Mouse (Mus musculus) limb, embryonic 14.5 days (tissue): Measurements from ENCODE around the gene Gsg1l. TPM values are rescaled to one million over a fixed set of nuclear protein-coding genes. Genes with fewer than 3 reads are reported as not detected.
A peak's percentile ranks its signal among the peaks of the same experiment; 100 is the strongest.

Experiments
- ATAC-seq: fragments of 200-750 bp; cut with Nextera tagmentation; 2 replicates; pipeline ENCODE4 v1.8.0; 2017; ENCODE audit warnings: low read depth, moderate number of reproducible peaks, moderate TSS enrichment; ENCODE audit not compliant: low FRiP score
- DNase-seq: peaks from one replicate; pipeline ENCODE4 v3.0.0-alpha.2; 2015; ENCODE audit warnings: low spot score
- H3K27ac ChIP-seq: fragments of 300-500 bp; sonication (generic); replicated peaks from 2 replicates; pipeline ENCODE4 v1.5.1; 2014; ENCODE audit warnings: low read depth, mild to moderate bottlenecking, low read length, moderate library complexity, mixed read lengths
- H3K27me3 ChIP-seq: fragments of 300-500 bp; sonication (generic); 2 replicates; pipeline ENCODE4 v1.6.1; 2014; ENCODE audit warnings: low read length, mixed read lengths; ENCODE audit not compliant: control insufficient read depth, insufficient read depth
- H3K36me3 ChIP-seq: fragments of 300-500 bp; sonication (generic); 2 replicates; pipeline ENCODE4 v1.6.1; 2014; ENCODE audit warnings: mild to moderate bottlenecking, low read length, moderate library complexity, mixed read lengths; ENCODE audit not compliant: control insufficient read depth, insufficient read depth
- H3K4me1 ChIP-seq: fragments of 300-500 bp; sonication (generic); 2 replicates; pipeline ENCODE4 v1.6.1; 2014; ENCODE audit warnings: antibody characterized with exemption, low read length, mixed read lengths; ENCODE audit not compliant: control insufficient read depth, insufficient read depth
- H3K4me2 ChIP-seq: fragments of 300-500 bp; sonication (generic); replicated peaks from 2 replicates; pipeline ENCODE4 v1.6.1; 2014; ENCODE audit warnings: low read depth, mild to moderate bottlenecking, low read length, moderate library complexity; ENCODE audit not compliant: severe bottlenecking
- H3K4me3 ChIP-seq: fragments of 300-500 bp; sonication (generic); replicated peaks from 2 replicates; pipeline ENCODE4 v1.5.1; 2014; ENCODE audit warnings: low read length
- H3K9ac ChIP-seq: fragments of 300-500 bp; sonication (generic); 2 replicates; pipeline ENCODE4 v1.6.1; 2014; ENCODE audit warnings: mild to moderate bottlenecking, low read depth, low read length, moderate library complexity; ENCODE audit not compliant: severe bottlenecking
- H3K9me3 ChIP-seq: fragments of 300-500 bp; sonication (generic); 2 replicates; pipeline ENCODE4 v1.6.1; 2016; ENCODE audit warnings: low read length; ENCODE audit not compliant: control insufficient read depth
- POLR2A ChIP-seq: fragments of 200-500 bp; IDR thresholded peaks from 2 replicates; pipeline ENCODE4 v1.8.0; 2012; ENCODE audit warnings: inconsistent platforms, mild to moderate bottlenecking, moderate library complexity, borderline replicate concordance; ENCODE audit not compliant: insufficient read depth, insufficient read length; ENCODE audit errors: extremely low read depth
- WGBS: fragments of 180-500 bp; shearing (Covaris S2); extraction: QIAGEN DNeasy Blood & Tissue Kit; methylation state at CpG from one replicate; pipeline ENCODE4 v1.1.7; 2014; 5-methylcytosine and 5-hydroxymethylcytosine counted together
- polyA plus RNA-seq, 2 experiments: library from polyadenylated mRNA; depleted of rRNA in 1 of 2; stranded (reverse) in 1 of 2; unstranded in 1 of 2; fragments of >200 nt; fragmentation: Nextera tagmentation in 1 of 2; extraction: Ambion mirVana in 1 of 2; gene quantifications; 2 replicates each; pipeline versions ENCODE4 v1.2.1 to v1.2.3; 2012 to 2014

Gene Gsg1l
- polyA plus RNA-seq, 2 experiments = 2.4 to 4.3 TPM

DNA sequence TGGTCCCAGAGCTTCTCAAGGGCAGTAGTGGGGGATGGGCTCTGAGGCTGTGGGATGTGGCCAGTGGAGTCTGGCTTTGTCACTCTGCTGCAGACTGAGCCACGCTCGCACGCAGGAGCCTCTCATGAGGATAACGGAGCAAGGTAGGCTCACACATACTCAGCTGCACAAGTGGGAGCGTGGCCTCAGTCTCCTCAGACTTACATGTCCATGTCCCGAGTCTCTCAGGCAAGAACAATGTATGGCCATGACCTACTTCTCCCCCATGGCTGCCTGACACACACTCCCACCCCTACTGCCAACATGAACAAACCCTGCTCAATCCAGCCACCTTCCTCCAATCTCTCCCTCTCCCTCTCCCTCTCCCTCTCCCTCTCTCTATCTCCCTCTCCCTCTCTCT lies 106.8 kb downstream of the Gsg1l start:
- TF ChIP-seq POLR2A = no peak
- H3K27ac ChIP-seq = no peak overlapping the region
- H3K36me3 ChIP-seq = no peaks in the 10 kb centered on the region
- ATAC-seq = no peak
- peaks cover 12% of the 10 kb centered on the region for H3K4me1 ChIP-seq
- 73% methylated on average over 5 of the region's 6 CpGs for WGBS
- no peaks in the 10 kb centered on the region for H3K9me3 ChIP-seq
- no peak overlapping the region for H3K4me2 ChIP-seq
- H3K9ac ChIP-seq = no peak overlapping the region
- DNase-seq = no peak
- H3K4me3 ChIP-seq = no peak overlapping the region
- no peaks in the 10 kb centered on the region for H3K27me3 ChIP-seq

DNA sequence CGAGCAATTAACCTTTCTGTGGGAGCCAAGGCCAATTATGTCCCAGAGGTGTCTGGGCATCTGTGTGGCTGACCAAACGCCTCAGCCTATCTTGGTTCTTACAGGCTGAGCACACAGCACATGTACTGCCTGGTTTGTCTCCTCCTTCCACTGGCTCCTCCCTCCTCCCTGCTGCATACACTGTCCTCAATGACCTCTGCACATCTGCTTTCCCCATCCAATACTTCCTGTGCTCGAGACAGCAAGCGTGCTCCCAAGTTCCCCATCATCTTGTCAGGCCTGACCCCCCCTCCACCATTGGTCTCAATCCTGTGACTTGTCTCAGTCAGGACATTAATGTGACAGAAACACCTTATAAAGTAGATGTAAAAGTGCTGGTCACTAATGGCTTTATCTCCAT lies 108.3 kb downstream of the Gsg1l start:
- no peaks in the 10 kb centered on the region for H3K36me3 ChIP-seq
- ATAC-seq (no peak), DNase-seq (no peak)
- no peak overlapping the region for H3K4me2 ChIP-seq
- no peak overlapping the region for H3K27ac ChIP-seq
- no peak overlapping the region for H3K9ac ChIP-seq
- 44% methylated on average over 4 of the region's 4 CpGs for WGBS
- H3K27me3 ChIP-seq = no peaks in the 10 kb centered on the region
- no peak overlapping the region for H3K4me3 ChIP-seq
- no peak for TF ChIP-seq POLR2A
- H3K4me1 ChIP-seq = peaks cover 12% of the 10 kb centered on the region
- H3K9me3 ChIP-seq = no peaks in the 10 kb centered on the region

DNA sequence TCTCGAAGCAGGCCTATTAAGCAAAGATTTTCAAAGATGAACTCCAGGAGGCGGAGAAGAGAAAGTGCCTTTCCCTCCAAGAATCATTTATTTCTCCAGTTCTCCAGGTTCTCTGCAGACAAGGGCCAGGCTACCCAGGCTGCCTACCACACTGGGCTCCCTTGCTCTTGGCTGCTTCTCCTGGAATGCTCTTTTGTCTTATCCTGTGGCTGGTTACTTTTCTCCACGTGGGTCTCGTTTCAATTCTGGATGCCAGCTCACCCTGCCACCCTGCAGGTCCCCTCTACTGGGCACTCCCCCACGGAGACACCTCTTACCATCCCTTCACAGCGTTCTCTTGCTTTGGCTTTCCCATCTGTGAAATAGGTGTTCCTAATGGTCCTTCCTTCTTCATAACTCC lies 109.4 kb downstream of the Gsg1l start:
- Histone ChIP-seq H3K36me3 (no peaks in the 10 kb centered on the region), H3K9ac (0 out of 2 replicates have a peak overlapping the region, but pooled peaks have one; percentile 18), H3K27me3 (no peaks in the 10 kb centered on the region), H3K27ac (0 out of 2 replicates have a peak overlapping the region, but pooled peaks have one; percentile 44), H3K4me2 (no peak overlapping the region), H3K9me3 (no peaks in the 10 kb centered on the region), H3K4me3 (no peak overlapping the region), H3K4me1 (peaks cover 12% of the 10 kb centered on the region)
- TF ChIP-seq POLR2A = no peak
- WGBS = 39% methylated on average over 6 of the region's 6 CpGs
- DNase-seq (no peak), ATAC-seq (peak; percentile 24; the same call in 1 of the 2 replicates)

DNA sequence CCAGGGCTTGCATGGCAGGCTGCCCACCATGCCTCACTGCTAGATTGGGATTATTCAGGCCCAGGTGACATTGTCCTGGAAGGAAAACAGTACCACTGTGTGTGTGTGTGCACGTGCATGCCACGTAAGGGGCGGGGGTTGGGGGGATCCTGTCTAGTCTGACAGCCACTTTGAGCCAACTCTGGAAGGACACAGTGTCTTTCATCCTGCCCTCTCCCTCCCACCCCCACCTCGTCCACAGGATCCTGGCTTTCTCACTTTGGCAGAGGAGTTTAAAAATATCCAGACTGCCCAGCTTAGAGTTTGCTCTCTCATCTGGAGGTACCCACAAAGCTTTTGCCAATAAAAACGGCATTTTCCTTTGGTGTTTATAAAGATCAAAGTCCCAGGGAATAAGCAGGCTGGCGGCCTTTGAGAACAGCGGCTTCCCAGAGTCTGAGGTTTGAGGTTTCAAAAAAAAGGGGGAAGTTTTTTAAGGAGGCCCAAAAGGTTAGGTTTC lies 110.0 kb downstream of the Gsg1l start:
- Histone ChIP-seq H3K36me3 (no peaks in the 10 kb centered on the region), H3K27ac (0 out of 2 replicates have a peak overlapping the region, but pooled peaks have one; percentile 44), H3K4me3 (no peak overlapping the region), H3K27me3 (no peaks in the 10 kb centered on the region), H3K9ac (no peak overlapping the region), H3K9me3 (no peaks in the 10 kb centered on the region), H3K4me2 (no peak overlapping the region), H3K4me1 (peaks cover 12% of the 10 kb centered on the region)
- no peak for TF ChIP-seq POLR2A
- 19% methylated on average over 7 of the region's 7 CpGs for WGBS
- ATAC-seq (peak; percentile 44; the same call in 1 of the 2 replicates), DNase-seq (peak; percentile 64)

DNA sequence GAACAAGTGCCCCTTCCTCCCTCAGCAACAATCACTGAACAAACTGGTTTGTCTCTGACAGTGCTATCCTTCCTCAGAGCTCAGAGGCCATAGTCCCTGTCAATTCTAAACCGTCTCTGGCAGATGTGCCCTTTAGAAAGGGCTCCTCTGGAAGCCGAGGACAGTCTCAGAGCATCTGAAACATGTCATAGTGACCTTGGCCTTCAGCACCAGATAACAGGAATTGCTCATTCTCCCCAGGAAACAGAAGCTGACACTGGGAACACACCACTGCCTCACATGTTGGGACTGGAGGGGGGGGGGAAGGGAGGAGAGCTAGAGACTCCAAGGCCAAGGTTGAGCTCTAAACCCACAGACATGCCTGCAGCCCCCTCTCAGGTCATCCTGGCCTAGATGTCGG lies 113.1 kb downstream of the Gsg1l start:
- 83% methylated on average over 3 of the region's 3 CpGs for WGBS
- no peak overlapping the region for H3K9ac ChIP-seq
- no peak overlapping the region for H3K4me2 ChIP-seq
- H3K27ac ChIP-seq = no peak overlapping the region
- no peak overlapping the region for H3K4me3 ChIP-seq
- no peak for DNase-seq
- ATAC-seq = no peak
- H3K9me3 ChIP-seq = no peaks in the 10 kb centered on the region
- no peaks in the 10 kb centered on the region for H3K27me3 ChIP-seq
- H3K4me1 ChIP-seq = peaks cover 12% of the 10 kb centered on the region
- H3K36me3 ChIP-seq = no peaks in the 10 kb centered on the region
- TF ChIP-seq POLR2A = no peak
